Mouse (Mus musculus): ENCODE measurements around the gene Cnot3.
"Not testable (repeated sequence)": the region's sequence is repeated elsewhere in the genome, so short reads cannot be mapped to it uniquely, and the experiment has no call there.

Gene Cnot3

DNA sequence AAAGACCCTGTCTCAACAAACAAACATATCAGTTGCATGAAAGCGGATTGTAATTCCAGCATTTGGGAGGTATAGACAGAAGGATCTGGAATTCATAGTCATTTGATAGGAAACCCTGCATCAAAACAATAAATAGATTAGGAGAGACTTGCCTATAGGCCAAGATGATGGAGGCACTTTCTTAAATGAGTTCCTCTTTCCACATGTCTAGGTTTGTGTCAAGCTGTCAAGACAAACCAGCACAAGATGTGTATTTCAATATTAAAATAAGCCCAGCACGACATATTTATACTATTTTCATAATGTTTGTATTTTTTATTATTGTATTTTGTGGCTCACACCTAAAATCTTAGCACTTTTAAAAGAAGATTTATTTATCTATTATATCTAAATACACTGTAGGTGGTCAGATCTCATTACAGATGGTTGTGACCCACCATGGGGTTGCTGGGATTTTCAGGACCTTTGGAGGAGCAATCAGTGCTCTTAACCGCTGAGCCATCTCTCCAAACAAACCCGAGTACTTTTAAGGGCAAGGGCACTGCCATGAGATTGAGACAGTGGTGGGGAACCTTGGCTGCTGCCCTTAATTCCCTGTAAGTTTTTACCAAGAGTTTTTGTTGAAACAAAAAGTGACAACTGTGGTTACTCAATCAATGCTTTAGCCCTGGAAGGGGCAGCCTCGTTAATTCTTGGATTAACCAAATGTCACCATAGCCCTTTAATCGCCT, 58.2 kb downstream of the Cnot3 start:
- no peak for DNase-seq

DNA sequence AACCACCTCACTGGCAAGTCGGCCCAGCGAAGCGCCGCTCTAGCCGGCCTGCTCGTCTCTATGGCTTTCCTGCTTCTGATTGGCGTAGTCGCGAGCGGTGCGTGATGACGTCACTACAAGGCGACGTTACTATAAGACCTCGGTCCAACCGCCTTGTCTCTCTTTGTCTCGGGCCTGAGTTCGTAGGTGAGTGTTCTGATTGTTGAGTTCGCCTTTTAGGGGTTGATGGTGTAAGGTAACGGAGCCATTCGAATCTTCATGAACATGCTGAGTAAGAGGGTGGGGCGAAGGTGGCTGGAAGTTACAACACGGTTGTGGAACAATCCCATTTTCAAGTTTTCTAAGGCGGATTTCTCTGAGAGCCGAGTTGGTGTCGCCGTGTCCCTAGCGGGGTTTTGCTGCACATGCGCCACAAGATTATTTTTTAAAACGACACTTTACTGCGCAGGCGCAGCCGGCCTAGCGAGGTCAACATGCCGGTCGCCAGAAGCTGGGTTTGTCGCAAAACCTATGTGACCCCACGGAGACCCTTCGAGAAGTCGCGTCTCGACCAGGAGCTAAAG, 58.9 kb downstream of the Cnot3 start, which contains the start of gene Rps9:
Rps9 (plus strand) TSS at position 115 of the 563 bp plus-strand sequence.
- DNase-seq = peak; percentile 97

DNA sequence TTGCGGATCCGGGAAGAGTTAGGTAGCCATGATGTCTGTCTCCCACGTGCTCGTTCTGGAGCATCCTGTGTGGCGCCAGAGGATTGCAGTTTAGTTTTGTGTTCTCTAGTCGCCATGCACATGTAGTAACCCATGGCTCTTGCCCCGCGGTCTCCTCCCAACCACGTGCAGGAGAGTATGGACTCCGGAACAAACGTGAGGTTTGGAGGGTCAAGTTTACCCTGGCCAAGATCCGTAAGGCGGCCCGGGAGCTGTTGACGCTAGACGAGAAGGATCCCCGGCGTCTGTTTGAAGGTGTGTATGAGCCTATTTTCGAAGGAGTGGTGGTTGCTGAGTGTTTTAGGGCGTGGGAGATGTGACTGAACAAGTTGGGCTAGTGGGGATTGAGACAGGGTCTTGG, 59.4 kb downstream of the Cnot3 start:
- DNase-seq = no peak

DNA sequence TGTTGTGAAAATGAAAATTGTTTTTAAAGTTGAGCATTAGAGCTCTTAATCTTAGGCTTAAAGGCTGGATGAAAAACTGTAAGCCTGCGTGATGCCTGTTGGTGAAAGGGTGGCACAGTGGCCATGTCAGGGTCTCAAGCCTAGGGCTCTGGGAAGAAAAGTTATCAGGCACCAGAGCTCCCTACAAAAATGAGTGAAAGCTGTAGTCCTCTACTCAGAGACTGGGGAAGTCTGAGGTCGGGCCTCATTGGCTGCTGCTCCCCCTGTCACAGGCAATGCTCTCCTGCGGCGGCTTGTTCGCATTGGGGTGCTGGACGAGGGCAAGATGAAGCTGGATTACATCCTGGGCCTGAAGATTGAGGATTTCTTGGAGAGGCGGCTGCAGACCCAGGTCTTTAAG, 60.4 kb downstream of the Cnot3 start:
- not testable (repeated sequence) for DNase-seq

DNA sequence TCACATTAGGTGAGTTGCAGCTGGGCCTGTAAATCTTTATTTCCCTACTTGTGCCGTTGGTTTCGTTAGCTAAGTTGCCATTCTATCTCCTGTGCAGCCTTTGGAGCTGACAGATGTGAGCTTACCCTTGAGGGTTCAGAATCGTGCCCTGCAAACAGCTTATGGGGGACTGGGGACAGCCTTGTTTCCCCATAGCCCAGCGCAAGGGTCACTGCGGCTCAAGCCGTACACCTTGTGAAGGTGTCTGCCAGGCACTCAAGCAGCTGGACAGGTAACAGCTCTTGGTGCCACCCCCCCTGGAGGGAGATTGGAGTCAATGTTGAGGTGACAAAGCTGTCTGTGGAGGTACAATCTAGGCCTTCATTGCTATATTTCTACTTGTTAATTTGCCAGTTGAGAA, 60.8 kb downstream of the Cnot3 start:
- DNase-seq = no peak

DNA sequence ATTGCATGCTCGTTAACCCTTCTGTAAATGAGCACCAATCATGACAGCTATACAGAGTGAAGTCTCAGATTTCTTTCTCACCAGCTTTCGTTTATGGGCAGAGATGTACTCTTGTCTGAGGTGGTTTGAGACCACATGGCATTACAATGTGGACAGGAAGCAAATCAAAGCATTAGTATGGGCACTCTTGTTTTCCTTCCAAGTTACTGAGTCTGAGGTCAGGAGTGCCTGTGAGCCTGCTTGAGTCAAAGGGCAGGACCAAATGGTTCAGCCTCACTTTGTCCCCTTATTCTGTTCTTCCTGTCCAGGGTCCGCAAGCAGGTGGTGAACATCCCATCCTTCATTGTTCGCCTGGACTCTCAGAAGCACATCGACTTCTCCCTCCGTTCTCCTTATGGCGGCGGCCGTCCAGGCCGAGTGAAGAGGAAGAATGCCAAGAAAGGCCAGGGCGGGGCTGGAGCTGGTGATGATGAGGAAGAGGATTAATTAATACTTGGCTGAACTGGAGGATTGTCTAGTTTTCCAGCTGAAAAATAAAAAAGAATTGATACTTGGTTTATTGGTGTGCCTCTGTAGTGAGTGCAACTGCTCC, 61.4 kb downstream of the Cnot3 start:
- DNase-seq = no peak

DNA sequence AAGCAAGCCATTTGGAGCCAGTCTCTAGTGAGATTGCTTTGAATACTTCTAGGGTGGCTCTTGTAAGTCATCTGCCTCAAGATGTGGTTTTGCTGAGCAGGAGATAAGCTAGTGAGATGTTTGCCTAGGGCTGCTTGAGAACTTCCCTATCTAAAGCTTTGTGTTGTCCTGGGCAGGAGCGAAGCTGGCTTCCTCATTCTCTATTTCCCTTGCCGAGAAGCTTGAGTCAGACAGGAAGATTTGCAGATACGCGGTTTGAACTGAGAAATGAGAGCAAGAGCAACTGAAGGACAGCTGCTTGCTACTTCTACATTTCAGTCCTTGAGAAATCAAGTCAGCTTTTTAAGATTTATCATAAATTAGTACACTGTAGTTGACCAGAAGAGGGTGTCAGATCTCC, 62.0 kb downstream of the Cnot3 start:
- DNase-seq = no peak

DNA sequence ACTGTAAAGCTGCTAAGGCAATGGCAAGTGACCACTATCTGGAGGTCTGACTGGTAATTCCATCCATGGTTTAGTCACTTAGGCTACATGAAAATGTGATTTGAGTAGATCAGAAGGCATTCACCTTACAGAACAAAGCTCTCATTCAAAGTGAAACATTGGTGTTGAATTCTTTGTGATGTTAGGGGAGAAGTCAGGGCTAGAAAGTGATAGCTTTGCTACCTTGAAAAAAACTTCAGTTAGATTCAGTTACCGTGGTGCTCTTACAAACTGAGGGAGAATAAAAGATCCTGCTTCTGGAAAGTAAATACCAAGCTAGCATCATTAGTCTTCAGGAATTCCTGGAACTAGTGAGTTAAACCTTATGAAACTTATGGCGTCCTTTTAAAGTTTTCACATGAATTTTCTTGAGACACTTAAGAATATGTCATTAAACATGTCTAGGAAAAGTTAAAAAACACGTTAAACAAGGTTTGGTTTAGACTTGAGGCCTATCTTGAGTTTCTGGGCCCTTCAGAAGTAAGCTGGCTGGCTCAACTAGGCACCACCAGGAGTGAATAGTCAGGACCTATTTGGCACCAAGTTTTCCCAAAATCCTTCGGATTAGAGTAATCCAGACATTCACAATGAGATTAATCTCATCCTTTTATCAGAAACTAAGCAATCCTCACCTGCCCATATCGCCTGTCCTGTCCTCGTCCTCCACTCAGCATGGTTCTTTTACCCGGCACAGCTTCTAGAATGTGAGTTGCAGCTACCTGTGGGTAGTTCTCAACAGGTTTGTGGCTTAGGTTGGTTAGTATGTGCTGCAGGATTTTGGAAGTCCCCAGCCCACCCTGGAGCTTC, 62.7 kb downstream of the Cnot3 start:
- no peak for DNase-seq

DNA sequence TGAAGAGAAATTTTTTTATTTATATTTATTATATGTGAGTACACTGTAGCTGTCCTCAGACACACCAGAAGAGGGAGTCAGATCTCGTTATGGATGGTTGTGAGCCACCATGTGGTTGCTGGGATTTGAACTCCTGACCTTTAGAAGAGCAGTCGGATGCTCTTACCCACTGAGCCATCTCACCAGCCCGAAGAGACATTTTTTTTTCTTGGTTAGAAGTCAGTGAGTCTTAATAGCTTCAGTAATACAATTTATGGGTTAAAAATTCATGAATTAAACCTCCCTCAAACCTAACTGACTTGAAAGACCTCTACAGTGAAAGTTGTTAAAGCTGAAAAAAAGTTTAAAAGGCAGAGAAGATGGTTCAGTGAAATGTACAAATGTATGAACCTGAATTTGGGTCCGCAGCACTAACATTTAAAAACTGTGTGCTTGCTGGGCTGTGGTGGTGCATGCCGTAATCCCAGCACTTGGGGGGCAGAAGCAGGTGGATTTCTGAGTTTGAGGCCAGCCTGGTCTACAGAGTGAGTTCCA, 63.4 kb downstream of the Cnot3 start:
- not testable (repeated sequence) for DNase-seq

DNA sequence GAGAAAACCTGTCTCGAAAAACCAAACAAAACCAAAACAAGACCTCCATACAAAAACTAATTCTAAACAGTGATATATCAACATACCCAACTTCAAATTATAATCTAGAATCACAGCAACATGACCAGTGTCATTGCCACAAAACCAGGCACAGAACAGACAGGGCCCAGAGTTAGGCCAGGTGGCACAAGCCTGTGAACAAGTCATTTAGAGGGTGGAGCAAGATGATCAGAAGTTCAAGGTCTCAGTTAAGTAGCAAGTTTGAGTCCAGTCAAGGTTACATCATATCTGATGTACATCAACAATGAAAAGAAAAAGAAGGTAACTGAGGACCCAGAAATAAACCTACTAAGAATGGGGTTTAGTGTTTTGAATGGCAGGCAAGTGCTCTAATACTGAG, 63.9 kb downstream of the Cnot3 start:
- DNase-seq = no peak
